Mouse (Mus musculus) lung, adult 2 months (tissue): ENCODE results near the gene Rapgef5.

Experiments
- CTCF ChIP-seq: fragments of 200-500 bp; IDR thresholded peaks from 2 replicates; pipeline ENCODE4 v1.5.1; 2011; ENCODE audit warnings: mild to moderate bottlenecking, low read length, control low read depth; ENCODE audit not compliant: insufficient read depth
- POLR2A ChIP-seq: fragments of 200-500 bp; IDR thresholded peaks from 2 replicates; pipeline ENCODE4 v1.6.1; 2011; ENCODE audit warnings: low read depth, mild to moderate bottlenecking, control low read depth, low read length, borderline replicate concordance; ENCODE audit errors: extremely low read depth

GRCm38 (mm10) chr12:117769113-117769512 lies 252.8 kb downstream of the Rapgef5 start:
- TF ChIP-seq CTCF, result peak; percentile 84
- TF ChIP-seq POLR2A, result no peak
